Mouse (Mus musculus) layer of hippocampus, postnatal 25 days (tissue): ENCODE data around the gene Nefh. TPM values are rescaled to one million over a fixed set of nuclear protein-coding genes. Genes with fewer than 3 reads are reported as not detected.

Experiments used
- microRNA-seq, 2 experiments: library from miRNA; unstranded; fragments of <30 nt; microRNA quantifications; one replicate each; pipeline ENCODE4 v1.2.0; 2021
- total RNA-seq, 2 experiments: library from RNA; stranded (reverse); gene quantifications; 2 replicates each; pipeline ENCODE4 v1.2.3; 2021

Nefh gene
- total RNA-seq, 2 experiments from 2014 or later: 37.9 to 39.0 TPM

Small RNA genes lying within 50 kb of the gene (microRNA-seq; reads per million reads assigned to microRNA genes)
- gene Mir6918: 2.8 to 6.1 reads per million in 2 experiments

Other genes with a start within 250 kb of the Nefh start
- 100 to 1,000 TPM; 391 to 441 TPM for gene Uqcr10, start 243.7 kb downstream of the Nefh start, total RNA-seq
- gene Zmat5, start 243.4 kb downstream of the Nefh start, total RNA-seq: 10 to 100 TPM; 30.1 to 37.1 TPM
- gene Cabp7, start 201.3 kb downstream of the Nefh start, total RNA-seq: 100 to 1,000 TPM; 255 to 273 TPM
- gene Nf2, start 98.5 kb downstream of the Nefh start, total RNA-seq: 100 to 1,000 TPM; 102 to 107 TPM
- gene Nipsnap1, start 74.1 kb downstream of the Nefh start, total RNA-seq: 10 to 100 TPM; 80.6 to 95.5 TPM
- 10 to 100 TPM; 36.2 to 38.9 TPM for gene Thoc5, start 52.7 kb downstream of the Nefh start, total RNA-seq
- 100 to 1,000 TPM; 134 to 146 TPM for gene Ap1b1, start 38.8 kb upstream of the Nefh start, total RNA-seq
- 10 to 100 TPM; 76.8 to 94.0 TPM for gene Rasl10a, start 110.1 kb upstream of the Nefh start, total RNA-seq
- gene Gas2l1, start 117.3 kb upstream of the Nefh start, total RNA-seq: 10 to 100 TPM; 92.4 to 95.2 TPM
- gene Rhbdd3, start 150.9 kb upstream of the Nefh start, total RNA-seq: 10 to 100 TPM; 20.7 to 23.6 TPM
- 100 to 1,000 TPM; 260 to 353 TPM for gene Ewsr1, start 151.2 kb upstream of the Nefh start, total RNA-seq
- gene Emid1, start 204.2 kb upstream of the Nefh start, total RNA-seq: 10 to 100 TPM in 1 of 2 experiments, 1 to 10 TPM in 1; 8.8 to 10.6 TPM